Mouse (Mus musculus) MEL (cell line): Measurements from ENCODE around the gene Iqgap3. TPM values are rescaled to one million over a fixed set of nuclear protein-coding genes. Genes with fewer than 3 reads are reported as not detected.
A peak's percentile ranks its signal among the peaks of the same experiment; 100 is the strongest.

ENCODE experiments used
- DNase-seq: peaks from one replicate; pipeline ENCODE4 v3.0.0; 2011; ENCODE audit warnings: low read depth, low spot score
- H3K27ac ChIP-seq: 2 replicates; pipeline ENCODE4 v1.5.1; 2012; ENCODE audit warnings: low read depth, mild to moderate bottlenecking, control low read depth, low read length, moderate library complexity; ENCODE audit not compliant: control insufficient read depth
- H3K27me3 ChIP-seq, 2 experiments: fragments of 150-350 bp in 1 of 2; sonication (generic) in 1 of 2; 2 replicates each; pipeline ENCODE4 v1.6.1; 2012; ENCODE audit warnings: low read length in 2 of 2, mild to moderate bottlenecking in 2 of 2, improper control_type of control experiment in 1 of 2, moderate library complexity in 1 of 2; ENCODE audit not compliant: insufficient read depth in 2 of 2, control insufficient read depth in 1 of 2
- H3K36me3 ChIP-seq, 2 experiments: 2 replicates each; pipeline ENCODE4 v1.6.1; 2012 to 2014; ENCODE audit warnings: low read length in 2 of 2, improper control_type of control experiment in 1 of 2, inconsistent platforms in 1 of 2, mild to moderate bottlenecking in 1 of 2; ENCODE audit not compliant: insufficient read depth in 2 of 2, control insufficient read depth in 1 of 2
- H3K4me1 ChIP-seq, 2 experiments: fragments of 150-350 bp in 1 of 2; sonication (generic) in 1 of 2; 2 replicates each; pipeline ENCODE4 v1.6.1; 2012; ENCODE audit warnings: low read length in 2 of 2, improper control_type of control experiment in 1 of 2, mild to moderate bottlenecking in 1 of 2; ENCODE audit not compliant: insufficient read depth in 2 of 2, control insufficient read depth in 1 of 2
- H3K4me3 ChIP-seq, 2 experiments: fragments of 150-350 bp in 1 of 2; sonication (generic) in 1 of 2; 2 replicates each; pipeline ENCODE4 v1.5.1; 2012; ENCODE audit warnings: low read depth in 2 of 2, low read length in 2 of 2, mild to moderate bottlenecking in 2 of 2, moderate library complexity in 2 of 2, control low read depth in 1 of 2, improper control_type of control experiment in 1 of 2; ENCODE audit not compliant: control insufficient read depth in 1 of 2, insufficient read depth in 1 of 2
- H3K79me2 ChIP-seq: 2 replicates; pipeline ENCODE4 v1.6.1; 2012; ENCODE audit warnings: mild to moderate bottlenecking, low read length, moderate library complexity; ENCODE audit not compliant: control insufficient read depth, poor library complexity, insufficient read depth
- H3K9ac ChIP-seq: 2 replicates; pipeline ENCODE4 v1.6.1; 2012; ENCODE audit warnings: low read depth, mild to moderate bottlenecking, control low read depth, low read length, moderate library complexity; ENCODE audit not compliant: control insufficient read depth, poor library complexity, severe bottlenecking
- H3K9me3 ChIP-seq: fragments of 150-350 bp; sonication (generic); replicated peaks from 2 replicates; pipeline ENCODE4 v1.6.1; 2012; ENCODE audit warnings: mild to moderate bottlenecking, low read length, improper control_type of control experiment, moderate library complexity; ENCODE audit not compliant: insufficient read depth
- BHLHE40 ChIP-seq: IDR thresholded peaks from 2 replicates; pipeline ENCODE4 v1.6.1; 2012; ENCODE audit warnings: low read depth, mild to moderate bottlenecking, inconsistent platforms, low read length, improper control_type of control experiment, borderline replicate concordance
- CHD2 ChIP-seq: IDR thresholded peaks from 2 replicates; pipeline ENCODE4 v1.6.1; 2011; ENCODE audit warnings: low read length, improper control_type of control experiment
- E2F4 ChIP-seq: IDR thresholded peaks from 2 replicates; pipeline ENCODE4 v1.6.1; 2011; ENCODE audit warnings: low read depth, low read length, improper control_type of control experiment, borderline replicate concordance
- ETS1 ChIP-seq: IDR thresholded peaks from 2 replicates; pipeline ENCODE4 v1.6.1; 2012; ENCODE audit warnings: low read depth, mild to moderate bottlenecking, inconsistent platforms, low read length, improper control_type of control experiment, moderate library complexity
- GABPA ChIP-seq: IDR thresholded peaks from 2 replicates; pipeline ENCODE4 v1.6.1; 2012; ENCODE audit warnings: low read depth, mild to moderate bottlenecking, inconsistent platforms, low read length, improper control_type of control experiment, moderate library complexity
- HCFC1 ChIP-seq: IDR thresholded peaks from 2 replicates; pipeline ENCODE4 v1.6.1; 2012; ENCODE audit warnings: low read depth, mild to moderate bottlenecking, inconsistent platforms, low read length, improper control_type of control experiment, moderate library complexity
- JUND ChIP-seq: IDR thresholded peaks from 2 replicates; pipeline ENCODE4 v1.6.1; 2011; ENCODE audit warnings: low read depth, mild to moderate bottlenecking, improper control_type of control experiment, low read length
- KAT2A ChIP-seq: conservative IDR thresholded peaks from 2 replicates; pipeline ENCODE4 v1.6.1; 2012; ENCODE audit warnings: low read depth, low read length, improper control_type of control experiment, inconsistent platforms
- MAFK ChIP-seq: IDR thresholded peaks from 2 replicates; pipeline ENCODE4 v1.6.1; 2011; ENCODE audit warnings: low read depth, mild to moderate bottlenecking, low read length, improper control_type of control experiment, borderline replicate concordance
- MAX ChIP-seq: IDR thresholded peaks from 2 replicates; pipeline ENCODE4 v1.6.1; 2011; ENCODE audit warnings: low read length, improper control_type of control experiment
- MXI1 ChIP-seq: IDR thresholded peaks from 2 replicates; pipeline ENCODE4 v1.6.1; 2011; ENCODE audit warnings: mild to moderate bottlenecking, low read depth, low read length, improper control_type of control experiment
- MYB ChIP-seq: IDR thresholded peaks from 2 replicates; pipeline ENCODE4 v1.6.1; 2011; ENCODE audit warnings: mild to moderate bottlenecking, low read depth, low read length, improper control_type of control experiment
- MYC ChIP-seq: IDR thresholded peaks from 2 replicates; pipeline ENCODE4 v1.6.1; 2011; ENCODE audit warnings: low read depth, mild to moderate bottlenecking, low read length, improper control_type of control experiment, moderate library complexity
- POLR2A ChIP-seq, 2 experiments: IDR thresholded peaks; 2 replicates each; pipeline ENCODE4 v1.6.1; 2011 to 2012; ENCODE audit warnings: low read length in 2 of 2, mild to moderate bottlenecking in 2 of 2, control low read depth in 1 of 2, improper control_type of control experiment in 1 of 2, low read depth in 1 of 2, moderate library complexity in 1 of 2; ENCODE audit not compliant: control insufficient read depth in 1 of 2, insufficient read depth in 1 of 2, poor library complexity in 1 of 2
- POLR2AphosphoS5 ChIP-seq: IDR thresholded peaks from 2 replicates; pipeline ENCODE4 v1.6.1; 2012; ENCODE audit warnings: low read depth, borderline replicate concordance, mild to moderate bottlenecking, inconsistent platforms, low read length, moderate library complexity, mixed read lengths
- RCOR1 ChIP-seq: IDR thresholded peaks from 2 replicates; pipeline ENCODE4 v1.6.1; 2012; ENCODE audit warnings: low read depth, mild to moderate bottlenecking, inconsistent platforms, low read length, improper control_type of control experiment
- SMC3 ChIP-seq: IDR thresholded peaks from 2 replicates; pipeline ENCODE4 v1.6.1; 2011; ENCODE audit warnings: low read depth, low read length, improper control_type of control experiment
- TAL1 ChIP-seq: IDR thresholded peaks from 2 replicates; pipeline ENCODE4 v1.6.1; 2012; ENCODE audit warnings: mild to moderate bottlenecking, inconsistent platforms, low read length, moderate library complexity, mixed read lengths
- TCF12 ChIP-seq: IDR thresholded peaks from 2 replicates; pipeline ENCODE4 v1.6.1; 2014; ENCODE audit warnings: low read depth, mild to moderate bottlenecking, inconsistent platforms, low read length, improper control_type of control experiment, moderate library complexity
- USF1 ChIP-seq: IDR thresholded peaks from 2 replicates; pipeline ENCODE4 v1.6.1; 2014; ENCODE audit warnings: low read depth, mild to moderate bottlenecking, inconsistent platforms, low read length, improper control_type of control experiment, moderate library complexity
- USF2 ChIP-seq, 2 experiments: IDR thresholded peaks; 2 replicates each; pipeline ENCODE4 v1.6.1; 2011 to 2012; ENCODE audit warnings: improper control_type of control experiment in 2 of 2, low read length in 2 of 2, borderline replicate concordance in 1 of 2, inconsistent platforms in 1 of 2, low read depth in 1 of 2, mild to moderate bottlenecking in 1 of 2; ENCODE audit not compliant: insufficient read depth in 1 of 2
- ZKSCAN1 ChIP-seq: IDR thresholded peaks from 2 replicates; pipeline ENCODE4 v1.6.1; 2012; ENCODE audit warnings: low read depth, mild to moderate bottlenecking, inconsistent platforms, low read length, improper control_type of control experiment, moderate library complexity
- polyA plus RNA-seq, 2 experiments: library from polyadenylated mRNA; stranded (reverse) in 1 of 2; unstranded in 1 of 2; fragments of >175 nt in 1 of 2; fragments of >200 nt in 1 of 2; gene quantifications; 2 replicates each; pipeline versions ENCODE4 v1.2.1 to v1.2.4; 2012; ENCODE audit warnings: low replicate concordance in 2 of 2, low read depth in 1 of 2; ENCODE audit not compliant: insufficient read length in 2 of 2, insufficient read depth in 1 of 2, missing spikeins in 1 of 2
- total RNA-seq: library from RNA; depleted of rRNA; stranded (reverse); fragments of 300-350 nt; gene quantifications from 2 replicates; pipeline ENCODE4 v1.2.3, GENCODE M21; 2012

The Iqgap3 gene
- total and polyA plus RNA-seq, 3 experiments = 21.1 to 42.5 TPM; not detected in 1

- no peaks in the 10 kb centered on the region for H3K9me3 ChIP-seq
- H3K4me3 ChIP-seq = peak overlapping the region; percentile 69 to 75
- peak overlapping the region; percentile 68 for H3K9ac ChIP-seq
- peaks cover 5 to 6% of the 10 kb centered on the region in 2 experiments for H3K27me3 ChIP-seq
- peaks cover 13% of the 10 kb centered on the region for H3K79me2 ChIP-seq
- peaks cover 3 to 10% of the 10 kb centered on the region in 2 experiments for H3K4me1 ChIP-seq
- DNase-seq = peak; percentile 82
- H3K27ac ChIP-seq = no peak overlapping the region
- H3K36me3 ChIP-seq = peaks cover 0 to 4% of the 10 kb centered on the region in 2 experiments; a peak in 2 of 4 replicates
- 0 out of 4 replicates have a peak, but pooled peaks of 1 of the 2 experiments have one; percentile 29 for TF ChIP-seq POLR2A (IDR thresholded peaks at IDR 0.05; ENCODE audit: control insufficient read depth in 1 of 2, insufficient read depth in 1 of 2, low read depth in 1 of 2, low read length in 2 of 2, poor library complexity in 1 of 2)
- TF ChIP-seq TAL1 = no peak
- 0 out of 2 replicates have a peak, but pooled peaks have one; percentile 2 for TF ChIP-seq USF1
- 0 out of 2 replicates have a peak, but pooled peaks have one; percentile 21 for TF ChIP-seq ETS1
- TF ChIP-seq, all 39 proteins: peak for 3
These were observed 892 bp downstream of the Iqgap3 start for GRCm38 (mm10) chr3:88082663-88083062.

DNA sequence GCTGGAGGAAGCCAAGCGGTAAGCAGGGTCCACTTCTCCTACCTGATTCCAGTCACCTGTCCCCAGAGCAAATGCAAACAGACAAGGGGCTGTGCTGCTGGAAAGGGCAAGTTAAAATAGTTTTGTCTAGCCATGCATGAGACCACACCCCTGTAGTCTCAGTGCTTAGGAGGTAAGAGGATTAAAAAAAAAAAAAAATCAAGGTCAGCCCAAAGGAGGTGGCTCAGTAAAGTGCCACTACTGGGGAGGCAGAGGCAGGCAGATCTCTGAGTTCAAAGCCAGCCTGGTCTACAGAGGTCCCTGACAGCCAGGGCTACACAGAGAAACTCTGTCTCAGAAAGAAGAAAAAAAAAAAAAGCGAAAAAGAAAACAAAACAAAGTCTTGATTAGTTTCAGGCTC, 2.2 kb downstream of the Iqgap3 start:
- peaks cover 0 to 1% of the 10 kb centered on the region in 2 experiments; a peak in 1 of 4 replicates for H3K27me3 ChIP-seq
- no peak overlapping the region for H3K9ac ChIP-seq
- H3K9me3 ChIP-seq = no peaks in the 10 kb centered on the region
- H3K4me1 ChIP-seq = peaks cover 3 to 10% of the 10 kb centered on the region in 2 experiments
- H3K79me2 ChIP-seq = peaks cover 13% of the 10 kb centered on the region
- TF ChIP-seq POLR2AphosphoS5 = no peak
- TF ChIP-seq ZKSCAN1 = no peak
- TF ChIP-seq USF1 = no peak
- TF ChIP-seq SMC3 = no peak
- no peak for TF ChIP-seq MYC
- TF ChIP-seq MAFK = no peak
- no peak for TF ChIP-seq JUND
- TF ChIP-seq TCF12 = no peak
- TF ChIP-seq BHLHE40 = no peak
- no peak for TF ChIP-seq MXI1
- TF ChIP-seq MYB = no peak
- no peak for TF ChIP-seq GABPA
- TF ChIP-seq USF2 (IDR thresholded peaks at IDR 0.05; ENCODE audit: borderline replicate concordance in 1 of 2, insufficient read depth in 1 of 2, low read depth in 1 of 2, low read length in 2 of 2) = no peak
- TF ChIP-seq KAT2A = no peak
- no peak for TF ChIP-seq HCFC1
- TF ChIP-seq CHD2 = no peak
- no peak for TF ChIP-seq RCOR1
- no peak for TF ChIP-seq E2F4
- TF ChIP-seq MAX = no peak
- H3K27ac ChIP-seq = no peak overlapping the region
- no peak overlapping the region for H3K4me3 ChIP-seq
- H3K36me3 ChIP-seq = peaks cover 0 to 4% of the 10 kb centered on the region in 2 experiments; a peak in 3 of 4 replicates
- DNase-seq = no peak
